Mouse (Mus musculus) CH12.LX (cell line): Measurements from ENCODE around the gene Zic5. TPM values are rescaled to one million over a fixed set of nuclear protein-coding genes. Genes with fewer than 3 reads are reported as not detected.
"Not testable (repeated sequence)": the region's sequence is repeated elsewhere in the genome, so short reads cannot be mapped to it uniquely, and the experiment has no call there.

Experiments
- DNase-seq: peaks from one replicate; pipeline ENCODE4 v3.0.0-alpha.2; 2013; ENCODE audit errors: extremely low read depth
- H3K27ac ChIP-seq: 2 replicates; pipeline ENCODE4 v1.5.1; 2012; ENCODE audit warnings: low read depth, mild to moderate bottlenecking, control low read depth, moderate library complexity; ENCODE audit not compliant: insufficient read depth
- H3K27me3 ChIP-seq: replicated peaks from 2 replicates; pipeline ENCODE3; 2012; ENCODE audit warnings: inconsistent platforms
- H3K36me3 ChIP-seq, 2 experiments: replicated peaks in 1 of 2; 2 replicates each; pipeline versions ENCODE3 to v1.6.1; 2012; ENCODE audit warnings: inconsistent platforms in 1 of 2, low read length in 1 of 2, mild to moderate bottlenecking in 1 of 2, mixed read lengths in 1 of 2, moderate library complexity in 1 of 2; ENCODE audit not compliant: control insufficient read depth in 1 of 2, insufficient read depth in 1 of 2
- H3K4me1 ChIP-seq, 2 experiments: 2 replicates each; pipeline ENCODE4 v1.6.1; 2012; ENCODE audit warnings: inconsistent platforms in 1 of 2, moderate library complexity in 1 of 2; ENCODE audit not compliant: insufficient read depth in 2 of 2, control insufficient read depth in 1 of 2
- H3K4me2 ChIP-seq: 2 replicates; pipeline ENCODE4 v1.6.1; 2012; ENCODE audit warnings: low read depth, mild to moderate bottlenecking, control low read depth; ENCODE audit not compliant: poor library complexity, insufficient read depth, severe bottlenecking
- H3K4me3 ChIP-seq, 3 experiments: fragments of 150-350 bp in 1 of 3; sonication (generic) in 1 of 3; replicated peaks in 1 of 3; 2 replicates each; pipeline versions ENCODE3 to v1.5.1; 2011 to 2012; ENCODE audit warnings: low read depth in 2 of 3, low read length in 2 of 3, mild to moderate bottlenecking in 2 of 3, moderate library complexity in 2 of 3, control low read depth in 1 of 3, improper control_type of control experiment in 1 of 3, inconsistent platforms in 1 of 3, mixed read lengths in 1 of 3; ENCODE audit not compliant: poor library complexity in 1 of 3
- H3K79me2 ChIP-seq: replicated peaks from 2 replicates; pipeline ENCODE4 v1.6.1; 2012; ENCODE audit warnings: mild to moderate bottlenecking, moderate library complexity; ENCODE audit not compliant: control insufficient read depth, poor library complexity, insufficient read depth, severe bottlenecking; ENCODE audit errors: extremely low read depth
- H3K9ac ChIP-seq: 2 replicates; pipeline ENCODE4 v1.6.1; 2012; ENCODE audit warnings: low read depth, mild to moderate bottlenecking, control low read depth, moderate library complexity; ENCODE audit not compliant: insufficient read depth
- H3K9me3 ChIP-seq: replicated peaks from 2 replicates; pipeline ENCODE3; 2012; ENCODE audit warnings: low read length, inconsistent platforms, mixed read lengths
- CHD1 ChIP-seq: IDR thresholded peaks from 2 replicates; pipeline ENCODE4 v1.6.1; 2012; ENCODE audit warnings: low read depth, low read length, improper control_type of control experiment, inconsistent platforms
- CHD2 ChIP-seq: IDR thresholded peaks from 2 replicates; pipeline ENCODE4 v1.6.1; 2011; ENCODE audit warnings: low read length, improper control_type of control experiment
- ELF1 ChIP-seq: IDR thresholded peaks from 2 replicates; pipeline ENCODE4 v1.6.1; 2014; ENCODE audit warnings: low read depth, mild to moderate bottlenecking, inconsistent platforms, low read length, improper control_type of control experiment
- EP300 ChIP-seq: IDR thresholded peaks from 2 replicates; pipeline ENCODE4 v1.6.1; 2011; ENCODE audit warnings: low read length, improper control_type of control experiment
- GABPA ChIP-seq: IDR thresholded peaks from 2 replicates; pipeline ENCODE4 v1.6.1; 2012; ENCODE audit warnings: low read depth, low read length, improper control_type of control experiment, inconsistent platforms; ENCODE audit not compliant: insufficient replicate concordance
- HCFC1 ChIP-seq: IDR thresholded peaks from 2 replicates; pipeline ENCODE4 v1.6.1; 2012; ENCODE audit warnings: low read depth, mild to moderate bottlenecking, inconsistent platforms, low read length, improper control_type of control experiment
- JUND ChIP-seq: conservative IDR thresholded peaks from 2 replicates; pipeline ENCODE4 v1.6.1; 2011; ENCODE audit warnings: low read depth, low read length, improper control_type of control experiment
- MAX ChIP-seq: IDR thresholded peaks from 2 replicates; pipeline ENCODE4 v1.6.1; 2011; ENCODE audit warnings: low read length, improper control_type of control experiment
- MAZ ChIP-seq: IDR thresholded peaks from 2 replicates; pipeline ENCODE4 v1.6.1; 2012; ENCODE audit warnings: low read depth, mild to moderate bottlenecking, inconsistent platforms, low read length, improper control_type of control experiment, moderate library complexity
- MEF2A ChIP-seq: IDR thresholded peaks from 2 replicates; pipeline ENCODE4 v1.6.1; 2014; ENCODE audit warnings: low read depth, mild to moderate bottlenecking, inconsistent platforms, low read length, improper control_type of control experiment, borderline replicate concordance
- MXI1 ChIP-seq: IDR thresholded peaks from 2 replicates; pipeline ENCODE4 v1.6.1; 2011; ENCODE audit warnings: mild to moderate bottlenecking, low read depth, low read length, improper control_type of control experiment
- MYC ChIP-seq: IDR thresholded peaks from 2 replicates; pipeline ENCODE4 v1.6.1; 2011; ENCODE audit warnings: low read depth, mild to moderate bottlenecking, improper control_type of control experiment, low read length
- PAX5 ChIP-seq: IDR thresholded peaks from 2 replicates; pipeline ENCODE4 v1.6.1; 2012; ENCODE audit warnings: low read length, inconsistent platforms, mixed read lengths
- SMC3 ChIP-seq: IDR thresholded peaks from 2 replicates; pipeline ENCODE4 v1.6.1; 2011; ENCODE audit warnings: low read depth, low read length, improper control_type of control experiment
- TBP ChIP-seq: conservative IDR thresholded peaks from 2 replicates; pipeline ENCODE4 v1.6.1; 2011; ENCODE audit warnings: low read depth, low read length, improper control_type of control experiment
- TCF12 ChIP-seq: IDR thresholded peaks from 2 replicates; pipeline ENCODE4 v1.6.1; 2014; ENCODE audit warnings: low read depth, mild to moderate bottlenecking, inconsistent platforms, low read length, improper control_type of control experiment
- UBTF ChIP-seq: IDR thresholded peaks from 2 replicates; pipeline ENCODE4 v1.6.1; 2012; ENCODE audit warnings: low read depth, mild to moderate bottlenecking, inconsistent platforms, low read length, improper control_type of control experiment, moderate library complexity
- USF1 ChIP-seq: IDR thresholded peaks from 2 replicates; pipeline ENCODE4 v1.6.1; 2014; ENCODE audit warnings: low read depth, mild to moderate bottlenecking, inconsistent platforms, low read length, improper control_type of control experiment
- ZKSCAN1 ChIP-seq: IDR thresholded peaks from 2 replicates; pipeline ENCODE4 v1.6.1; 2012; ENCODE audit warnings: low read depth, inconsistent platforms, low read length, improper control_type of control experiment, borderline replicate concordance
- ZNF384 ChIP-seq: IDR thresholded peaks from 2 replicates; pipeline ENCODE4 v1.6.1; 2012; ENCODE audit warnings: low read depth, low read length, improper control_type of control experiment, inconsistent platforms
- dilution Hi-C: fragments of 300-500 bp; cut with MboI; formaldehyde crosslinking; loops from 2 replicates; pipeline ENCODE4 v1.14.3; 2020; ENCODE audit warnings: low sequenced_read_pairs; ENCODE audit not compliant: extremely low pct_unique_long_range_greater_than_20kb, extremely low pct_ligation_motif_present
- in situ Hi-C: fragments of 300-500 bp; cut with MboI; formaldehyde crosslinking; loops from 3 replicates; pipeline ENCODE4 v1.14.3; 2019; ENCODE audit warnings: low sequenced_read_pairs, low pct_ligation_motif_present, low pct_unique_long_range_greater_than_20kb, mixed read lengths
- polyA plus RNA-seq: library from polyadenylated mRNA; unstranded; fragments of >175 nt; gene quantifications from 2 replicates; pipeline ENCODE4 v1.2.1, GENCODE M21; 2012; ENCODE audit warnings: low read depth; ENCODE audit not compliant: insufficient read length
- total RNA-seq, 2 experiments: library from RNA; depleted of rRNA; stranded (reverse); fragments of 300-350 nt in 1 of 2; fragments of >200 nt in 1 of 2; gene quantifications; 2 replicates each; pipeline ENCODE4 v1.2.3; 2012 to 2014

The Zic5 gene
- total and polyA plus RNA-seq, 3 experiments: 1.3 to 9.1 (median 1.5) TPM

- Histone ChIP-seq H3K9ac (peak overlapping the region; percentile 34; the same call in 1 of the 2 replicates), H3K27ac (peak overlapping the region; percentile 23; the same call in 1 of the 2 replicates), H3K36me3 (peaks cover 0 to 5% of the 10 kb centered on the region in 2 experiments), H3K9me3 (peaks cover 6% of the 10 kb centered on the region), H3K79me2 (no peaks in the 10 kb centered on the region; the same call in 1 of the 2 replicates), H3K4me2 (0 out of 2 replicates have a peak overlapping the region, but pooled peaks have one; percentile 1), H3K27me3 (no peaks in the 10 kb centered on the region), H3K4me1 (peaks cover 0 to 14% of the 10 kb centered on the region in 2 experiments; a peak in 1 of 4 replicates), H3K4me3 (peak overlapping the region; percentile 40 to 75 (median 68))
- dilution Hi-C loops (no loop called here), in situ Hi-C loops (no loop called here)
- TF ChIP-seq SMC3 (no peak), MYC (no peak), HCFC1 (no peak), UBTF (no peak), JUND (no peak), CHD1 (no peak), ZNF384 (no peak), ZKSCAN1 (no peak), ELF1 (no peak), CHD2 (no peak), GABPA (no peak), MXI1 (no peak), EP300 (no peak), PAX5 (no peak), TCF12 (no peak), TBP (no peak), MEF2A (no peak), MAZ (no peak), MAX (no peak)
- no peak for DNase-seq
These were observed 1.1 kb downstream of the Zic5 start for GRCm38 (mm10) chr14:122464351-122464762.

DNA sequence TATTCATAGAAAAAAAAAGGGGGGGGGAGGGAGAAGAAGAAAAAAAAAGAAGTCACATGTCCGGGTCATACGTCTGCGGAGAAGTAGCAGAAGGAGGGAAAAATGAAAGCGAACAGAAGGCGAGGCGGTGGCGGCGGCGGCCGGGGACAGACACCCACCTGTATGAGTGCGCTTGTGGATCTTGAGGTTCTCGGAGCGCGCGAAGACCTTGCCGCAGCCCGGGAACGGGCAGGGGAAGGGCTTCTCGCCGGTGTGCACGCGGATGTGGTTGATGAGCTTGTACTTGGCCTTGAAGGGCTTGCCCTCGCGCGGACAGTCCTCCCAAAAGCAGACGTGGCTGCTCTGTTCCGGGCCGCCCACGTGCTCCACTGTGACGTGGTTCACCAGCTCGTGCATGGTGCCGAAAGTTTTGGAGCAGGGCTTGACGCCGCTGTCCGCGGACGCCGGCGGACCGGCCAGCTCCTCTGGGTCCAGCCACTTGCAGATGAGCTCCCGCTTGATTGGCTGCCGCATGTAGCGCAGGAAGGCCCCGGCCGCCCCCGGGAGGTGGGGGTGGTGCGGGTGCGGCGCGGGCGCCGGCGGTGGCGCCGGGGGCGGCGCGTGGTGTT lies 1.6 kb downstream of the Zic5 start:
- H3K4me3 ChIP-seq: peak overlapping the region; percentile 23 to 75 (median 68)
- DNase-seq, H3K4me2 ChIP-seq, H3K27me3 ChIP-seq, H3K36me3 ChIP-seq, H3K9me3 ChIP-seq, H3K79me2 ChIP-seq, in situ Hi-C loops, dilution Hi-C loops: not testable (repeated sequence)
- peak overlapping the region; percentile 50; the same call in 1 of the 2 replicates for H3K27ac ChIP-seq
- H3K4me1 ChIP-seq: peaks cover 0 to 14% of the 10 kb centered on the region in 2 experiments; a peak in 1 of 4 replicates
- peak; percentile 82 for TF ChIP-seq ZNF384
- TF ChIP-seq MXI1: peak; percentile 66; the same call in 1 of the 2 replicates
- TF ChIP-seq MAX: peak; percentile 50; the same call in 1 of the 2 replicates
- 0 out of 2 replicates have a peak, but pooled peaks have one; percentile 24 for TF ChIP-seq TCF12
- peak; percentile 8; the same call in 1 of the 2 replicates for TF ChIP-seq USF1
- peak overlapping the region; percentile 34; the same call in 1 of the 2 replicates for H3K9ac ChIP-seq
